Mouse (Mus musculus): ENCODE data around the gene Tanc1.
"Not testable (repeated sequence)": the region's sequence is repeated elsewhere in the genome, so short reads cannot be mapped to it uniquely, and the experiment has no call there.

Gene Tanc1

GRCm38 (mm10) chr2:59830940-59831339 lies 219.1 kb downstream of the Tanc1 start:
- DNase-seq (ENCODE audit: low spot score): no peak

DNA sequence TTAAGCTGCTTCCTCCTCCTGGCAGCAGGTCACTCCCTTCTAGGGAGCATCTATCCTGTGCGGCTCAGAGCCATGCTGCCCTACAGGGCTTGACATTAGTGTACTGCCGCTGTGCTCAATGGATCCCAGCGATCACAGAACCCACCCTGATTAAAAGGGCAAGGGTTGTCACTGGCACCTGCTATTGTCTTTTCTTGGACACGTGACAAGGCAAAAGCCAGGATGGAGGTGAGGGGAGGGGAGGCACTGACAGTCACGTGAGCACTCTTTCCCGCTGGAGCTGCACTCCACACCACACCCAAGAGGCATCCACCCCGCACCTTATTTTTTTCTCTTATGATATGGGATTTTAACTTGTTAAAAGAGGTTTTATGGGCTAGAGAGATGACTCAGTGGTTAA lies 220.0 kb downstream of the Tanc1 start:
- DNase-seq (ENCODE audit: low spot score): no peak

DNA sequence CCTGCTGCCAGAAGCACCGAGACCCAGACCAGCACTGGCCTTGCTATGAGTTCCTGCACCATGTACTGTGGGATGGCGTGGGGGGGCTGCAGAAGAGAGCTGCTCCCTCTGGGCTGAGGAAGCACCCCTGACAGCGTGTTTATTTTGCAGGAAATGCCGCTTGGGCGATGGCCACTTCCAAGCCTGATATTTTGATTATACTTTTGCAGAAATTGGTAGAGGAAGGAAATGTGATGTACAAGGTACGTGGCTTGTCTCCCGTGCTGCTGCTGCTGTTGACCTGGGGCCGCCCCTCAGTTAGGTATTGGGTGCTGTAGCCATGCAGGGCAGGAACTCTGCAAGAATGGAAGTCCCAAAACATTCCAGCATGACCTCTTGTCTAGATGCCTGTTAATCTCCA lies 227.0 kb downstream of the Tanc1 start:
- no peak for DNase-seq (ENCODE audit: low spot score)

DNA sequence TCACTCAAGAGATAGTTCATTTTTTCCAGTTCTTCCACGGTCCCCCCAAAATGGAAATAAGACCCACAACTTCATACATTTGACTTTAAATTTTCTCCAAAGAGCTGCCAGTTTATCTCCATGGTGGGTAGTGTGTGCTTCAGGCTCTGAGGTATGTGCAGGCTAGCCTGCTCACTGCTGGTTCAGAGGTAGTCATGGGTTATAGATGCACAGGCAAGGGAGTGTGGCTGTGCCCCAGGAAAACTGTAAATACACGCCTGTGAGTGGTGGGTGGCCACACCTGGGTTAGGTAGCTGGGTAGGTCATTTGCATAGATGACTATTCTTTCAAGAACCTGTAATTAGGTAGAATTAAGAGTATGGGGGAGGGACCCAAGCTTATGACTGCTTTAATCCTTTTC lies 227.9 kb downstream of the Tanc1 start:
- no peak for DNase-seq (ENCODE audit: low spot score)

GRCm38 (mm10) chr2:59840191-59840590 lies 228.3 kb downstream of the Tanc1 start:
- no peak for DNase-seq (ENCODE audit: low spot score)

DNA sequence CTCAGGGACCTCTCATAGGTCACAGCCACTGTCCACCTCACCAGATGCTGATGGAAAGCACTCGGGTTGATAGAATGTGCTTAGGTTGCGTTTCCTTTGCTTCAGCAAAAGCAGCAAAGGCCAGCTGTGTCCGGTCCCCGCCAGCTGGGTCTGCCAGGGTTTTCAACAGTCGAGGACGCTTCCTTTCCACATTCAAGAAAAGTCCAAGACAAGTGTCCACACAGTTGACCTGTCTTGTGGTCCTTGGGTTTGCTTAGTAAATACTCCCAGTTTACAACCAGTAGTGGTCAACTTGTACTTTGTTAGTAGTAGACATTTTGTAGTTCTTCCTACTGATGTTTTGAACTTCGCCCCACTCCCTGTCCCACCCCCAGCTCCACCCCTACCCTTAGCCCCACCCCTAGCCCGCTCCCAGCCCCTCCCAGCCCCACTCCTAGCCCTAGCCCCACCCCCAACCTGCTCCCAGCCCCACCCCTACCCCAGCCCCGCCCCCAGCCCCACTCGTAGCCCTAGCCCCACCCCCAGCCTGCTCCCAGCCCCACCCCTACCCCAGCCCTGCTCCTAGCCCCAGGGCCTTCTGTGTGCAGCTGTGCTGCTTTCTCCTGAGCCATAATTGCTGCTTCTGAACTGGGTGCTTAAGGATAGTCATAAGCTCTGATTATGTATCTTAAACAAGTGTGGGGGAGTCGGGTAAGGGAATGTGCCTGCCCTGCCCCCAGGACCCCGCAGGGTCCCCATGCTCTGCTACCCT lies 229.5 kb downstream of the Tanc1 start:
- no peak for DNase-seq (ENCODE audit: low spot score)

- no peak for DNase-seq (ENCODE audit: low spot score)
Measured at GRCm38 (mm10) chr2:59841944-59842343, 230.1 kb downstream of the Tanc1 start.

DNA sequence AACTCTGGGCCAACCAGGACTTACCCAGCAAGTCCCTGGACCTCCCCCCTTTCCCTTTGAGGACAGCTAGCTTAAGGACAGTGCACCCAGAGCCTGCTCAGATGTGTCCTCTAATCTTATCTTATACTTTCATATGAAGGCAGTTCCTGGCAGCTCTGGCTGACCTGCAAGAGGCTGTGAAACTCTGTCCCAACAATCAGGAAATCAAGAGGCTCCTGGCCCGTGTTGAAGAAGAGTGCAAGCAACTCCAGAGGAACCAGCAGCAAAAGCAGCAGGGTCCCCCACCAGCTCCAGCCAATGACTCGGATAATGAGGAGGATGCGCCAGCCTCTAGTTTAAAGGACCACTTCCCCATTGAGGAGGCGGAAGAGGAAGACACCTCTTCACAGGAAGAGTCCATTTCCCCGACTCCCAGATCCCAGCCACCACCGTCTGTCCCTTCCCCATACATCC lies 230.7 kb downstream of the Tanc1 start:
- DNase-seq (ENCODE audit: low spot score): no peak

GRCm38 (mm10) chr2:59843156-59843555 lies 231.3 kb downstream of the Tanc1 start:
- DNase-seq (ENCODE audit: low spot score): no peak

DNA sequence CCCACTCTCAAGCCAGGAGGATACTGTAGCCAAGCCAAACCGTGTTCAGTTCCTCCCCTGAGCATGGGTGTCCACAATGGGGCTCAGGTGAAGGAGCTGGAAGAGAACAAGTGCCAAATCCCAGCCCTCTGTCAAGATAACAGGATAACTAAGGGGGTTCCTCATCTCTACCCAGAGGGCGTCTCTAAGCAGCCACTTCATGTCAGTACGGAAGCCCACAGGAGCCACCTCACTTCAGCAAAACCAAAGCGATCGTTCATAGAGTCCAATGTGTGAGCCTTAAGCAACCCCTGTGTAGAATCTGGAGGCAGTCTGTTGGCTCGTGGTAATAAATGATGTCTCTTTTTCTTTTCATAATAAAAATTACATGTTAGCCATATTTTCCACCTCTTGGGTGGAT lies 232.0 kb downstream of the Tanc1 start:
- DNase-seq (ENCODE audit: low spot score): no peak

GRCm38 (mm10) chr2:59851885-59852284 lies 240.0 kb downstream of the Tanc1 start:
- not testable (repeated sequence) for DNase-seq (ENCODE audit: low spot score)

- DNase-seq (ENCODE audit: low spot score): no peak
Measured at GRCm38 (mm10) chr2:59852916-59853315, 241.1 kb downstream of the Tanc1 start.

- DNase-seq (ENCODE audit: low spot score): no peak
Measured at GRCm38 (mm10) chr2:59853543-59853942, 241.7 kb downstream of the Tanc1 start.

DNA sequence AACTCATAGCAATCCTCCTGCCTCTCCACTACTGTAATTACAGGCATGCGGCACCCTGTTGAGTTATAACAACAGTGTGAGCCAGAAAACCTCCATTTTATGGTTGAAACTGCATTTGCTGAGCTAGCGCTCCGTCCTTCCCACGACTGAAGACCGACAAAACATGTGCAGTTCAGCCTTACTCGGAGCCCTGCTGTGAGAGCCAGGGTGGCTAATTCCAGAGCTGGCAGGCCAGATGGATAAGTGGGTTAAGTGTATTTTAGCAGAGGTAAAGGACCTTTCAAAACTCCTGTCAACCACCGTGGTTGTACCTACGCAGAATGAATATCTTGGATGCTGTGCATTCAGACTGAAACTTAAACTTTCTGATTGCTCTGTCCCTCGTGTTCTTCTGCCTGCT lies 242.5 kb downstream of the Tanc1 start:
- DNase-seq (ENCODE audit: low spot score): no peak

- no peak for DNase-seq (ENCODE audit: low spot score)
Measured at GRCm38 (mm10) chr2:59862618-59863017, 250.8 kb downstream of the Tanc1 start.

DNA sequence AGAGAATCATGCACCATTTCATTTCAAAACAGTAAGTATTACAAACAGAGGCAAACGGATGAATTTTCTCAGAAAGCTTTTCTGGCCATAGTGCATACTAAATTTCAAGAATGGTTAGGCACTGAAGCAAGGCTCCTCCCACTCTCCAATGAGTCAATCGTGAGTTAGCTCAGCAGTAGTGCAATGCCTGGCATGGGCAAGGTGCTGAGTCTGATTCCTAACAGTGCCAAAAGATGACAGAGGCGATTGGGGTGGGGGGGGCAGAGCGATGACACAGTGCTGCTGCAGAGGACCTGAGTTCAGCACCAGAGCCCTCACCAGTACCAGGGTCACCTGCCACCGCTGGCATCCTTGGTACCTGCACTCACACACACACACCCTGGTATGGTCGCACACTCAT lies 258.7 kb downstream of the Tanc1 start:
- DNase-seq (ENCODE audit: low spot score): no peak

- DNase-seq (ENCODE audit: low spot score): no peak
Measured at GRCm38 (mm10) chr2:59876482-59876881, 264.6 kb downstream of the Tanc1 start.

- no peak for DNase-seq (ENCODE audit: low spot score)
Measured at GRCm38 (mm10) chr2:59877335-59877734, 265.5 kb downstream of the Tanc1 start.

DNA sequence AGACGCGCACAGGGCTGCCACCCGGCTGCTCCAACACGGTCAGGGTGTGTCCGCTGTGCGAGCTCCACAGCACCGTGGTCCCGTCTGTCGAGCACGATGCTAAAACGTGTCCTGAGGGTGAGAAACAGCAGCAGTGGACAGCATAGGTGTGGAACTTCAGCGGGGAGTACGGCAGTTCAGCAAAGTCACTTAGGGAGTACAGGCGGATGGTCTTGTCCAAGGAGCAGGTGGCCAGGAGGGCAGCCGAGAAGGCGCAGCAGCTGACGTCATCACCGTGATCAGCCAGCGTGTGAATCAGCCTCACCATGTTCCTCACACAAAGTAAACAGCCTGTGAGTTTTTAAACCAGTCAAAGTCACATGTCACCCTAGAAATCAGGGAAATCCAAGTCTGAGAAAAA lies 266.4 kb downstream of the Tanc1 start:
- DNase-seq (ENCODE audit: low spot score): no peak

DNA sequence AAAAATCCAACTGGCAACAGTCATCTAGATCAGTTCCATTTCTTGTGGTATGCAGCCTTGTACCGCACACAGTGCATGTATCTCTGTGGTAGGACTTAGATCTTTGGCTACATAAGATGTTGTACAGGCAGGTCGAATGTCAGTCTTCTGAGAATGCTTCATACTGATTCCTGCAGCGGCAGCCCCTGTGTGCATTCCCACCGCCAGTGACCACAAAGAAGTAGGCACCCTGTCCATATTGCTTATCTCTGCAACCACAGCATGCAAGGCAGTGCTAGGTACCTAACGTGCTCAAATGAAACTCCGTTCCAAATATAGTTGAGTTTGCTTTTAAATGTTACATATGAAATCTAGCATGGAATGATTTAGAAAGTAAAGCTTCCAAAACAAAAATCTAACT lies 269.6 kb downstream of the Tanc1 start:
- no peak for DNase-seq (ENCODE audit: low spot score)

- DNase-seq (ENCODE audit: low spot score): peak; percentile 92
Measured at GRCm38 (mm10) chr2:59881831-59882741, 270.2 kb downstream of the Tanc1 start, which contains the start of gene Wdsub1. Wdsub1 (minus strand) TSS chr2:59882591.

- DNase-seq (ENCODE audit: low spot score): no peak
Measured at GRCm38 (mm10) chr2:59882742-59883281, 271.0 kb downstream of the Tanc1 start.

GRCm38 (mm10) chr2:59889699-59890098 lies 277.9 kb downstream of the Tanc1 start:
- no peak for DNase-seq (ENCODE audit: low spot score)

Measured in ovary, postnatal 36 days (tissue).